Mouse (Mus musculus): ENCODE measurements around the gene Gm17604. TPM values are rescaled to one million over a fixed set of nuclear protein-coding genes. Genes with fewer than 3 reads are reported as not detected.
A peak's percentile ranks its signal among the peaks of the same experiment; 100 is the strongest.

Gene Gm17604
- total RNA-seq (2012; rRNA removed) = not detected in 2 replicates

DNA sequence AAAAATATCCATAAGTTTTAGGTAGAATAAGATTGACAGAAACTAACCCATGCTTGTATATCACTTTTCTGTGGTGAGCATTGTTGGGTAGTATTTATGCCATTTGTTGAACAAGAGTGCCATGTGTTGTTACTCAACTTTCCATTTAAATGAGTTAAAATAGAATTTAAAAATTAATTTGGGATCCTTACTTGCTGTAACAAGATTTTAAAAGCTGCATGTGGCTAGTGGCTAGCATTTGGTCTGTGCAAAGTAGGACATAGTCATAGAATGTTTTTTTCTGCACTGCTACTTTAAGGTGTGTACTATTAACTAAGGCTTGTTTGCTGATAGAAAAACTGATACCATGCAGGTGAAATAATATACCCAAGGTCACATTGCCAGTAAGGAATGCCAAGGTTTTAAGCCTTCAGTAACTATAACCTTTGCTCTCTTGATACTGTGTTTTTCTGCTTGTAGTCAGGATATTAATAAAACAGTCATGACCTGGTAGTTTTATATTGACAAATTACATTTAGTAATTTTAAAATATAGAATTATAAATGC is at the start of gene Gm17604:
Gene Gm17604, minus strand, starts transcription at position 51 of the 546 bp plus-strand sequence.
- Histone ChIP-seq H3K4me3 (ENCODE audit: insufficient read depth in 1 of 2, low read depth in 1 of 2, low read length in 2 of 2, poor library complexity in 1 of 2, severe bottlenecking in 1 of 2) (no peak within 1 kb of the TSS), H3K36me3 (ENCODE audit: control insufficient read depth, insufficient read depth, low read length, poor library complexity, severe bottlenecking) (no peaks in the 10 kb centered on the region), H3K9ac (ENCODE audit: insufficient read depth, low read depth, low read length, poor library complexity, severe bottlenecking) (no peak within 1 kb of the TSS), H3K4me1 (ENCODE audit: control insufficient read depth in 2 of 2, insufficient read depth in 2 of 2, low read length in 2 of 2, poor library complexity in 1 of 2) (0 out of 4 replicates have a peak, but pooled peaks cover 0 to 2% of the 10 kb centered on the region in 2 experiments), H3K9me3 (ENCODE audit: control insufficient read depth, insufficient read depth, low read depth, low read length) (no peaks in the 10 kb centered on the region), H3K27ac (ENCODE audit: insufficient read depth, low read depth, low read length, poor library complexity, severe bottlenecking) (no peak within 1 kb of the TSS)
- in situ Hi-C loops (cut with MboI; ENCODE audit: low sequenced_read_pairs in 2 of 2, unreplicated experiment in 2 of 2) = no loop called here
- no peak for DNase-seq (ENCODE audit: low read depth, low spot score)
- TF ChIP-seq ZNF384 (IDR thresholded peaks at IDR 0.05; ENCODE audit: low read depth, low read length) = no peak
- TF ChIP-seq CHD2 (IDR thresholded peaks at IDR 0.05; ENCODE audit: low read depth, low read length) = no peak
- TF ChIP-seq ZC3H11A (IDR thresholded peaks at IDR 0.05; ENCODE audit: borderline replicate concordance, low read depth, low read length) = no peak
- no peak for TF ChIP-seq HCFC1 (IDR thresholded peaks at IDR 0.05; ENCODE audit: borderline replicate concordance, insufficient read depth, low read length)
- no peak for TF ChIP-seq MAFK (IDR thresholded peaks at IDR 0.05; ENCODE audit: insufficient read depth, low read depth, low read length)

DNA sequence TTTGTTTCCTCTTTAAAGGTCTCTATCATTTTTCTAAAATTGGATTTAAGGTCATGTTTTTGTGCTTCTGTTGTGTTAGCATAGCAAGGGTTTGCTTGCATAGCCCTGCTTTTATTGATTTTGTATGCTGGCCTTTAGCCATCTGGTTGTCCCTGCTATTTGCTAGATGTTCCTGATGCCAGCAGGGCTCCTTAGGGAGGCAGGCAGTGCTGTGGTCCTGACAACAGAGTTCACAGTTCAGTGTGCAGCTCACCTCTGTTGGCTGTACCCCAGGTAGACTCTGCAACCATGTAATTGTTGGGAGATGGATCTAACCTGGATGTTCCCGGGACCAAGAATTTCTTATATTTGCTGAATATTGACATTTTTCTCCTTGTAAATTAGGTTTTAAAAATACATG is 45.3 kb upstream of the Gm17604 start:
- TF ChIP-seq ZC3H11A (IDR thresholded peaks at IDR 0.05; ENCODE audit: borderline replicate concordance, low read depth, low read length) = no peak
- TF ChIP-seq ZNF384 (IDR thresholded peaks at IDR 0.05; ENCODE audit: low read depth, low read length) = no peak
- no peak for TF ChIP-seq HCFC1 (IDR thresholded peaks at IDR 0.05; ENCODE audit: borderline replicate concordance, insufficient read depth, low read length)
- TF ChIP-seq MAFK (IDR thresholded peaks at IDR 0.05; ENCODE audit: insufficient read depth, low read depth, low read length) = no peak
- TF ChIP-seq CHD2 (IDR thresholded peaks at IDR 0.05; ENCODE audit: low read depth, low read length) = no peak
- no peak overlapping the region for H3K9ac ChIP-seq (ENCODE audit: insufficient read depth, low read depth, low read length, poor library complexity, severe bottlenecking)
- no peaks in the 10 kb centered on the region for H3K4me1 ChIP-seq (ENCODE audit: control insufficient read depth in 2 of 2, insufficient read depth in 2 of 2, low read length in 2 of 2, poor library complexity in 1 of 2)
- no peaks in the 10 kb centered on the region for H3K36me3 ChIP-seq (ENCODE audit: control insufficient read depth, insufficient read depth, low read length, poor library complexity, severe bottlenecking)
- H3K27ac ChIP-seq (ENCODE audit: insufficient read depth, low read depth, low read length, poor library complexity, severe bottlenecking) = no peak overlapping the region
- in situ Hi-C loops (cut with MboI; ENCODE audit: low sequenced_read_pairs in 2 of 2, unreplicated experiment in 2 of 2) = no loop called here
- H3K9me3 ChIP-seq (ENCODE audit: control insufficient read depth, insufficient read depth, low read depth, low read length) = no peaks in the 10 kb centered on the region
- H3K4me3 ChIP-seq (ENCODE audit: insufficient read depth in 1 of 2, low read depth in 1 of 2, low read length in 2 of 2, poor library complexity in 1 of 2, severe bottlenecking in 1 of 2) = no peak overlapping the region
- no peak for DNase-seq (ENCODE audit: low read depth, low spot score)

DNA sequence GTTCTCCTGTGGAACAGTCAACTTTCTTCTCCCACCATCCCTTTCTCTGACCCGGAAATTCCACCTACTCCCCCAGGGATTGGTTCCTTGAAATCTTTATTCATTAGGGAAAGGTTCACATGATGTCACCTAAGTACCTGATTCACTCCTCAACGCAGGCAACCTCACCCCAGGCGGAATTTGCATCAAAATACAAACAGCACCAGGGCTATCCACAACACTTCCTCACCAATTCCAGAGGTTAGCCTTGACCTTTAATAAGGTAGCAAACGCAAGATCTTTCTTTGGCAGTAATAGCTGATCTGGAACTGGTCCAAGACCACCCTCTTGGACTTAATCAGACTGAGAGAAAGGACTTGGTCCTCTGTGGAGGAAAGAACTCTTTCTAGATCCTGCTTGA is 1.5 kb downstream of the Gm17604 start:
- H3K4me1 ChIP-seq (ENCODE audit: control insufficient read depth in 2 of 2, insufficient read depth in 2 of 2, low read length in 2 of 2, poor library complexity in 1 of 2) = 0 out of 4 replicates have a peak, but pooled peaks cover 0 to 2% of the 10 kb centered on the region in 2 experiments
- H3K4me3 ChIP-seq (ENCODE audit: insufficient read depth in 1 of 2, low read depth in 1 of 2, low read length in 2 of 2, poor library complexity in 1 of 2, severe bottlenecking in 1 of 2) = peak overlapping the region; percentile 59 to 69
- no peaks in the 10 kb centered on the region for H3K36me3 ChIP-seq (ENCODE audit: control insufficient read depth, insufficient read depth, low read length, poor library complexity, severe bottlenecking)
- in situ Hi-C loops (cut with MboI; ENCODE audit: low sequenced_read_pairs in 2 of 2, unreplicated experiment in 2 of 2) = no loop called here
- H3K9me3 ChIP-seq (ENCODE audit: control insufficient read depth, insufficient read depth, low read depth, low read length) = no peaks in the 10 kb centered on the region
- no peak for TF ChIP-seq HCFC1 (IDR thresholded peaks at IDR 0.05; ENCODE audit: borderline replicate concordance, insufficient read depth, low read length)
- TF ChIP-seq CHD2 (IDR thresholded peaks at IDR 0.05; ENCODE audit: low read depth, low read length) = 0 out of 2 replicates have a peak, but pooled peaks have one; percentile 24
- TF ChIP-seq ZC3H11A (IDR thresholded peaks at IDR 0.05; ENCODE audit: borderline replicate concordance, low read depth, low read length) = no peak
- no peak overlapping the region for H3K27ac ChIP-seq (ENCODE audit: insufficient read depth, low read depth, low read length, poor library complexity, severe bottlenecking)
- no peak overlapping the region for H3K9ac ChIP-seq (ENCODE audit: insufficient read depth, low read depth, low read length, poor library complexity, severe bottlenecking)
- peak; percentile 48 for DNase-seq (ENCODE audit: low read depth, low spot score)

DNA sequence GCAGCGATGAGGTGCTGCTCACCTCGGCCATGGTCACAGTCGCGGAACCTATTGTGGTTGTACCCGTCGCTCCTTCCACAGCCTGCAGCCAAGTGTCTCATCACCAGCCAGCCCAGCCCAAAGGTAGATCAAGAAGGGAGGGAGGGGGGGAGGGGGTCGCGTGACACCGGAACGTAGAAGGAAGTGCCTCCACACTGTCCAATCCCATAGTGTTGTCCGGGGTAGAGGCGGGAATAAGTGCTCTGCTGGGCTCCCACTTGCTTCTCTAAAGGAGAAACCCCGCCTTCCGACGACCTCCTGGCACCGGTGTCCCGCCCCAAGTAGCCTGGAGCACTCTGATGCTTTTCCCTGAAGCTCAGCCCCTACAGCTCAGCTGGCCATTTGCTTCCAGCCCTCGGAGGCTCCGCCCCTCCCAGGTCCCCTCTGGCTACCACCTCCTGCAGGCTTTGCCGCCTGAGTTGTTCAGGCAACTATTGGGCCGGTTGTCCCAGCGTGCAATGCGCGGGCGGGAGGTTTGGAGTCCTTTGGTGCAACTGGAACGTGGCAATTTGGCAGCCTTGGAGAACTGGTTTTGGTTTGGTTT is 24.3 kb downstream of the Gm17604 start, which contains the start of the genes Mospd2 and Fancb:
Gene Mospd2, minus strand, starts transcription at position 183 of the 583 bp plus-strand sequence.
Gene Fancb, plus strand, starts transcription at position 400 of the 583 bp plus-strand sequence.
- no peaks in the 10 kb centered on the region for H3K9me3 ChIP-seq (ENCODE audit: control insufficient read depth, insufficient read depth, low read depth, low read length)
- peak; percentile 78 for DNase-seq (ENCODE audit: low read depth, low spot score)
- in situ Hi-C loops (cut with MboI; ENCODE audit: low sequenced_read_pairs in 2 of 2, unreplicated experiment in 2 of 2) = no loop called here
- peak within 1 kb of the TSS; percentile 92 for H3K9ac ChIP-seq (ENCODE audit: insufficient read depth, low read depth, low read length, poor library complexity, severe bottlenecking)
- H3K27ac ChIP-seq (ENCODE audit: insufficient read depth, low read depth, low read length, poor library complexity, severe bottlenecking) = no peak within 1 kb of the TSS
- H3K4me3 ChIP-seq (ENCODE audit: insufficient read depth in 1 of 2, low read depth in 1 of 2, low read length in 2 of 2, poor library complexity in 1 of 2, severe bottlenecking in 1 of 2) = peak within 1 kb of the TSS; percentile 86
- no peaks in the 10 kb centered on the region for H3K4me1 ChIP-seq (ENCODE audit: control insufficient read depth in 2 of 2, insufficient read depth in 2 of 2, low read length in 2 of 2, poor library complexity in 1 of 2)
- no peak for TF ChIP-seq ZC3H11A (IDR thresholded peaks at IDR 0.05; ENCODE audit: borderline replicate concordance, low read depth, low read length)
- no peak for TF ChIP-seq CHD2 (IDR thresholded peaks at IDR 0.05; ENCODE audit: low read depth, low read length)
- no peak for TF ChIP-seq MAFK (IDR thresholded peaks at IDR 0.05; ENCODE audit: insufficient read depth, low read depth, low read length)
- no peak for TF ChIP-seq HCFC1 (IDR thresholded peaks at IDR 0.05; ENCODE audit: borderline replicate concordance, insufficient read depth, low read length)
- no peak for TF ChIP-seq ZNF384 (IDR thresholded peaks at IDR 0.05; ENCODE audit: low read depth, low read length)
- no peaks in the 10 kb centered on the region for H3K36me3 ChIP-seq (ENCODE audit: control insufficient read depth, insufficient read depth, low read length, poor library complexity, severe bottlenecking)

All from ES-E14 (cell line).